9 mouse cellular contexts compared by ENCODE assay signal in genomic region chr17:24173423-24173822, GRCm38 (mm10). TPM values are rescaled to one million over a fixed set of nuclear protein-coding genes. Genes with fewer than 3 reads are reported as not detected.
DNase-seq lines count a peak whose midpoint lies in the region; ATAC-seq and TF ChIP-seq lines count a peak whose summit lies in the region.
"Had no signal": no experiment of that assay in that cellular context is flagged by ENCODE, and none has a peak within 500 bp of the region (broad histone marks: within the 10 kb centered on the region; RNA-seq: fewer than 3 reads in every experiment).

No protein-coding gene starts in this region.

- no peaks in the 10 kb centered on the region for H3K9me3 ChIP-seq in hindbrain, embryonic 14.5 days (ENCODE audit: control insufficient read depth, low read length)
- no peaks in the 10 kb centered on the region for H3K9me3 ChIP-seq in hindbrain, embryonic 12.5 days (replicated peaks)
- no peaks in the 10 kb centered on the region for H3K9me3 ChIP-seq in ES-Bruce4 (replicated peaks; ENCODE audit: control insufficient read depth, insufficient read depth, low read length, poor library complexity, severe bottlenecking)
- H3K9me3 ChIP-seq: embryonic facial prominence, embryonic 12.5 days had no signal

- H3K4me2 ChIP-seq in hindbrain, embryonic 14.5 days (replicated peaks) = no peak overlapping the region
- H3K4me2 ChIP-seq in hindbrain, embryonic 12.5 days (replicated peaks) = no peak overlapping the region
- H3K4me2 ChIP-seq: embryonic facial prominence, embryonic 12.5 days had no signal

- H3K4me1 ChIP-seq in hindbrain, embryonic 14.5 days (replicated peaks; ENCODE audit: control insufficient read depth, insufficient read depth, low read length) = peaks cover 7% of the 10 kb centered on the region
- H3K4me1 ChIP-seq in hindbrain, embryonic 12.5 days = peaks cover 7% of the 10 kb centered on the region
- peaks cover 1% of the 10 kb centered on the region for H3K4me1 ChIP-seq in ES-Bruce4 (ENCODE audit: control insufficient read depth, insufficient read depth, low read length)

- no peaks in the 10 kb centered on the region; the same call in 1 of the 2 replicates for H3K36me3 ChIP-seq in hindbrain, embryonic 14.5 days (replicated peaks; ENCODE audit: control insufficient read depth, insufficient read depth)
- H3K36me3 ChIP-seq in hindbrain, embryonic 12.5 days = no peaks in the 10 kb centered on the region
- H3K36me3 ChIP-seq in ES-Bruce4 (ENCODE audit: control insufficient read depth, insufficient read depth, low read length, poor library complexity, severe bottlenecking) = no peaks in the 10 kb centered on the region
- H3K36me3 ChIP-seq: embryonic facial prominence, embryonic 12.5 days had no signal

- no peak for TF ChIP-seq POLR2A in ES-Bruce4 (IDR thresholded peaks at IDR 0.05; ENCODE audit: insufficient read depth, low read length)

- H3K27ac ChIP-seq in hindbrain, embryonic 14.5 days = no peak overlapping the region
- H3K27ac ChIP-seq in hindbrain, embryonic 12.5 days = no peak overlapping the region
- H3K27ac ChIP-seq in ES-Bruce4 (ENCODE audit: insufficient read depth, low read length) = no peak overlapping the region
- H3K27ac ChIP-seq: embryonic facial prominence, embryonic 12.5 days had no signal

- H3K9ac ChIP-seq in hindbrain, embryonic 14.5 days = no peak overlapping the region
- H3K9ac ChIP-seq in hindbrain, embryonic 12.5 days = no peak overlapping the region
- H3K9ac ChIP-seq in ES-Bruce4 (ENCODE audit: low read depth, poor library complexity, severe bottlenecking) = no peak overlapping the region
- H3K9ac ChIP-seq: embryonic facial prominence, embryonic 12.5 days had no signal

- peak; percentile 88 for DNase-seq in hindbrain, embryonic 14.5 days (ENCODE audit: low spot score)
- peak; percentile 82 for DNase-seq in c-Kit-positive CD71-positive TER-119-positive erythroid progenitor cells, embryonic 14.5 days (ENCODE audit: low spot score)
- peak; percentile 44 to 49 for DNase-seq in frontal cortex, postnatal 25 days (ENCODE audit: low spot score in 2 of 2)
- DNase-seq in layer of hippocampus, postnatal 10 days (ENCODE audit: low spot score in 2 of 2) = peak; percentile 75 to 77
- peak; percentile 84 for DNase-seq in mesoderm, embryonic 11.5 days (ENCODE audit: low read depth, low spot score)
- peak; percentile 49 for DNase-seq in testis, postnatal 14 days (ENCODE audit: low spot score)

- no peak for ATAC-seq in hindbrain, embryonic 14.5 days (ENCODE audit: low FRiP score)
- no peak for ATAC-seq in hindbrain, embryonic 12.5 days (ENCODE audit: low FRiP score)

- no peak for TF ChIP-seq EP300 in ES-Bruce4 (IDR thresholded peaks at IDR 0.05; ENCODE audit: insufficient read depth, low read depth, low read length)

- 6% methylated on average over 3 of the region's 3 CpGs for WGBS in hindbrain, embryonic 14.5 days
- WGBS in hindbrain, embryonic 12.5 days = 5% methylated on average over 3 of the region's 3 CpGs

- TF ChIP-seq CTCF in ES-Bruce4 (IDR thresholded peaks at IDR 0.05; ENCODE audit: low read depth, low read length) = peak; percentile 42

- H3K27me3 ChIP-seq in hindbrain, embryonic 14.5 days (ENCODE audit: control insufficient read depth, insufficient read depth, low read length) = no peaks in the 10 kb centered on the region
- peaks cover 5% of the 10 kb centered on the region; the same call in 1 of the 2 replicates for H3K27me3 ChIP-seq in hindbrain, embryonic 12.5 days
- no peaks in the 10 kb centered on the region for H3K27me3 ChIP-seq in ES-Bruce4 (ENCODE audit: control insufficient read depth, insufficient read depth, low read length, poor library complexity, severe bottlenecking)
- H3K27me3 ChIP-seq: embryonic facial prominence, embryonic 12.5 days had no signal

- H3K4me3 ChIP-seq in hindbrain, embryonic 14.5 days (replicated peaks; ENCODE audit: low read length) = no peak overlapping the region
- H3K4me3 ChIP-seq in hindbrain, embryonic 12.5 days = no peak overlapping the region
- no peak overlapping the region for H3K4me3 ChIP-seq in ES-Bruce4 (ENCODE audit: low read depth, low read length)
- H3K4me3 ChIP-seq: embryonic facial prominence, embryonic 12.5 days had no signal

RNA-seq across cellular contexts. Expression of gene Atp6v0c, which starts 3.9 kb away (rescaled TPM):
- polyA plus RNA-seq in hindbrain, embryonic 14.5 days (2014; fragmentation: Nextera tagmentation; extraction: Ambion mirVana) = 1,495 and 1,569 TPM in 2 replicates
- polyA plus RNA-seq in hindbrain, embryonic 12.5 days (2016; fragmentation: Nextera tagmentation; extraction: Ambion mirVana) = 558 and 595 TPM in 2 replicates
- polyA plus RNA-seq in ES-Bruce4 (2011; ENCODE audit: insufficient read depth, insufficient read length, low read depth, missing spikeins) = 254 and 307 TPM in 2 replicates
- 1,000 to 10,000 TPM; 1,281 to 1,362 TPM for total RNA-seq in layer of hippocampus, postnatal 10 days (2021)

RNA-seq across cellular contexts. Expression of gene Amdhd2, which starts 9.9 kb away (rescaled TPM):
- 29.1 and 30.6 TPM in 2 replicates for polyA plus RNA-seq in hindbrain, embryonic 14.5 days (2014; fragmentation: Nextera tagmentation; extraction: Ambion mirVana)
- polyA plus RNA-seq in hindbrain, embryonic 12.5 days (2016; fragmentation: Nextera tagmentation; extraction: Ambion mirVana) = 35.6 and 41.2 TPM in 2 replicates
- polyA plus RNA-seq in ES-Bruce4 (2011; ENCODE audit: insufficient read depth, insufficient read length, low read depth, missing spikeins) = 25.3 and 30.4 TPM in 2 replicates
- 10 to 100 TPM; 33.8 to 40.1 TPM for total RNA-seq in layer of hippocampus, postnatal 10 days (2021)

RNA-seq across cellular contexts. Expression of gene Pdpk1, which starts 22.7 kb away (rescaled TPM):
- 71.3 and 75.1 TPM in 2 replicates for polyA plus RNA-seq in hindbrain, embryonic 14.5 days (2014; fragmentation: Nextera tagmentation; extraction: Ambion mirVana)
- 55.2 and 56.7 TPM in 2 replicates for polyA plus RNA-seq in hindbrain, embryonic 12.5 days (2016; fragmentation: Nextera tagmentation; extraction: Ambion mirVana)
- 44.7 and 45.0 TPM in 2 replicates for polyA plus RNA-seq in ES-Bruce4 (2011; ENCODE audit: insufficient read depth, insufficient read length, low read depth, missing spikeins)
- 10 to 100 TPM; 78.4 to 90.2 TPM for total RNA-seq in layer of hippocampus, postnatal 10 days (2021)

RNA-seq across cellular contexts. Expression of gene Tbc1d24, which starts 31.9 kb away (rescaled TPM):
- polyA plus RNA-seq in hindbrain, embryonic 14.5 days (2014; fragmentation: Nextera tagmentation; extraction: Ambion mirVana) = 27.1 and 27.6 TPM in 2 replicates
- 13.5 and 17.0 TPM in 2 replicates for polyA plus RNA-seq in hindbrain, embryonic 12.5 days (2016; fragmentation: Nextera tagmentation; extraction: Ambion mirVana)
- 14.4 and 16.6 TPM in 2 replicates for polyA plus RNA-seq in ES-Bruce4 (2011; ENCODE audit: insufficient read depth, insufficient read length, low read depth, missing spikeins)
- total RNA-seq in layer of hippocampus, postnatal 10 days (2021) = 10 to 100 TPM; 77.7 to 87.8 TPM

RNA-seq across cellular contexts. Expression of gene Ntn3, which starts 35.9 kb away (rescaled TPM):
- polyA plus RNA-seq in hindbrain, embryonic 14.5 days (2014; fragmentation: Nextera tagmentation; extraction: Ambion mirVana) = 3.9 and 5.0 TPM in 2 replicates
- polyA plus RNA-seq in hindbrain, embryonic 12.5 days (2016; fragmentation: Nextera tagmentation; extraction: Ambion mirVana) = 10.9 and 12.1 TPM in 2 replicates
- 0.88 and 0.96 TPM in 2 replicates for polyA plus RNA-seq in ES-Bruce4 (2011; ENCODE audit: insufficient read depth, insufficient read length, low read depth, missing spikeins)
- 10 to 100 TPM; 13.5 to 14.4 TPM for total RNA-seq in layer of hippocampus, postnatal 10 days (2021)
